Mouse (Mus musculus) embryonic facial prominence, embryonic 11.5 days (tissue): Measurements from ENCODE around the gene Ppp1ca. TPM values are rescaled to one million over a fixed set of nuclear protein-coding genes. Genes with fewer than 3 reads are reported as not detected.

Experiments used
- ATAC-seq: fragments of 200-750 bp; cut with Nextera tagmentation; replicated peaks from 2 replicates; pipeline ENCODE4 v1.8.0; 2017; ENCODE audit warnings: low read depth; ENCODE audit not compliant: insufficient number of reproducible peaks, low FRiP score, low TSS enrichment
- DNase-seq: peaks from one replicate; pipeline ENCODE4 v3.0.0-alpha.2; 2015; ENCODE audit warnings: low spot score
- H3K27ac ChIP-seq: fragments of 300-500 bp; sonication (generic); replicated peaks from 2 replicates; pipeline ENCODE4 v1.5.1; 2014; ENCODE audit warnings: mild to moderate bottlenecking, low read depth, low read length, control low read depth
- H3K27me3 ChIP-seq: fragments of 300-500 bp; sonication (generic); 2 replicates; pipeline ENCODE4 v1.6.1; 2014; ENCODE audit warnings: mild to moderate bottlenecking, low read length, moderate library complexity, mixed read lengths; ENCODE audit not compliant: control insufficient read depth, insufficient read depth
- H3K36me3 ChIP-seq: fragments of 300-500 bp; sonication (generic); replicated peaks from 2 replicates; pipeline ENCODE4 v1.6.1; 2014; ENCODE audit warnings: low read depth, mild to moderate bottlenecking, low read length, moderate library complexity, mixed read lengths; ENCODE audit not compliant: control insufficient read depth, insufficient read depth
- H3K4me1 ChIP-seq: fragments of 300-500 bp; sonication (generic); 2 replicates; pipeline ENCODE4 v1.6.1; 2014; ENCODE audit warnings: low read length, mixed read lengths; ENCODE audit not compliant: control insufficient read depth, insufficient read depth
- H3K4me2 ChIP-seq: fragments of 300-500 bp; sonication (generic); 2 replicates; pipeline ENCODE4 v1.6.1; 2014; ENCODE audit warnings: low read depth, mild to moderate bottlenecking, control low read depth, low read length, moderate library complexity
- H3K4me3 ChIP-seq: fragments of 300-500 bp; sonication (generic); 2 replicates; pipeline ENCODE4 v1.5.1; 2014; ENCODE audit warnings: low read depth, low read length, control low read depth
- H3K9ac ChIP-seq: fragments of 300-500 bp; sonication (generic); replicated peaks from 2 replicates; pipeline ENCODE4 v1.6.1; 2014; ENCODE audit warnings: mild to moderate bottlenecking, control low read depth, low read length
- H3K9me3 ChIP-seq: fragments of 300-500 bp; sonication (generic); replicated peaks from 2 replicates; pipeline ENCODE4 v1.6.1; 2016; ENCODE audit warnings: mild to moderate bottlenecking, low read length, inconsistent platforms, mixed read lengths; ENCODE audit not compliant: control insufficient read depth
- WGBS: fragments of 180-500 bp; shearing (Covaris S2); extraction: QIAGEN DNeasy Blood & Tissue Kit; methylation state at CpG from one replicate; pipeline ENCODE4 v1.1.7; 2014; 5-methylcytosine and 5-hydroxymethylcytosine counted together
- polyA plus RNA-seq: library from polyadenylated mRNA; unstranded; fragments of >200 nt; fragmentation: Nextera tagmentation; extraction: Ambion mirVana; gene quantifications from 2 replicates; pipeline ENCODE4 v1.2.1, GENCODE M21; 2014

Gene Ppp1ca
- polyA plus RNA-seq, 1 experiment from 2014 or later, result 955 TPM

GRCm38 (mm10) chr19:4183689-4184088 lies 8.2 kb upstream of the Ppp1ca start:
- WGBS, result 64% methylated on average over 2 of the region's 2 CpGs
- H3K4me3 ChIP-seq, result no peak overlapping the region
- no peak for ATAC-seq

GRCm38 (mm10) chr19:4184976-4185975 lies 6.6 kb upstream of the Ppp1ca start:
- Histone ChIP-seq H3K4me3 (no peak overlapping the region), H3K4me1 (no peaks in the 10 kb centered on the region), H3K9ac (no peak overlapping the region), H3K27me3 (no peaks in the 10 kb centered on the region), H3K27ac (no peak overlapping the region), H3K9me3 (no peaks in the 10 kb centered on the region), H3K36me3 (no peaks in the 10 kb centered on the region), H3K4me2 (no peak overlapping the region)
- WGBS, result 54% methylated on average over 15 of the region's 15 CpGs
- no peak for ATAC-seq
- DNase-seq, result no peak

More at GRCm38 (mm10) chr19:4183689-4184088, 8.2 kb upstream of the Ppp1ca start:
- DNase-seq, result no peak
- Histone ChIP-seq H3K36me3 (no peaks in the 10 kb centered on the region), H3K9ac (no peak overlapping the region), H3K27ac (no peak overlapping the region), H3K27me3 (no peaks in the 10 kb centered on the region), H3K4me2 (no peak overlapping the region), H3K9me3 (no peaks in the 10 kb centered on the region), H3K4me1 (no peaks in the 10 kb centered on the region)

- Histone ChIP-seq H3K36me3 (no peaks in the 10 kb centered on the region), H3K27me3 (no peaks in the 10 kb centered on the region), H3K9me3 (no peaks in the 10 kb centered on the region), H3K4me3 (no peak overlapping the region), H3K4me1 (no peaks in the 10 kb centered on the region), H3K27ac (no peak overlapping the region), H3K4me2 (no peak overlapping the region), H3K9ac (no peak overlapping the region)
- ATAC-seq (no peak), DNase-seq (no peak)
- WGBS, result 63% methylated on average over 3 of the region's 3 CpGs
Observed at GRCm38 (mm10) chr19:4187303-4187702, 4.6 kb upstream of the Ppp1ca start.

DNA sequence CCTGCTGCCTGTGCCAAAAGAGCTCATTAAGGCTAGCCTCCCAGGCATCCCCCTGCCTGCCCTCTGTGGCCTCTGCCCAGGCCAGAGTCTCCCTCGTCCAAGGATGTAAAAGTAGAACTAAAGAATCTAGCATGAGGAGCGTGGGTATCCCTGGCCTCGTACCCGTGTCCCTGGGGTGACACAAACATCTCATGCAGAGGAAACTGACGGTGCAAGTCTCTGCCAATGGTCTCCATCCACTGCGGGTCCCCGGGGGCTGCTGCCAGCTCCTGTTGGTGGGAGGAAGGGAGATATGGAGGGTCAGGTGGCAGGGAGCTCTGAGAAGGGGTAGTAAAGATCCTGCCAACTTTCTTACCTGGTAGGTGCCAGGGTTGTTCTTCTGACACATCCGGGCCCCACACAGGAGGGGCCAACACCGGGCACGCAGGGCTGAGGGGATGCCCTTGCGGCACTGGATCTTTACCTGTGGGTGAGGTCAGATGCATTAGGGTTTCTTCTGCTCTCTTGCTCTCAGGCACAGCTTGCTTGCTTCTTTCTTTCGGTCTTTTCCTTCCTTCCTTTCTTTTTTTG lies 2.7 kb upstream of the Ppp1ca start:
- Histone ChIP-seq H3K27ac (no peak overlapping the region), H3K9me3 (no peaks in the 10 kb centered on the region), H3K36me3 (no peaks in the 10 kb centered on the region), H3K4me2 (no peak overlapping the region), H3K4me3 (no peak overlapping the region), H3K9ac (no peak overlapping the region), H3K4me1 (peaks cover 3% of the 10 kb centered on the region), H3K27me3 (no peaks in the 10 kb centered on the region)
- WGBS, result 79% methylated on average over 10 of the region's 12 CpGs
- no peak for ATAC-seq
- DNase-seq, result no peak

DNA sequence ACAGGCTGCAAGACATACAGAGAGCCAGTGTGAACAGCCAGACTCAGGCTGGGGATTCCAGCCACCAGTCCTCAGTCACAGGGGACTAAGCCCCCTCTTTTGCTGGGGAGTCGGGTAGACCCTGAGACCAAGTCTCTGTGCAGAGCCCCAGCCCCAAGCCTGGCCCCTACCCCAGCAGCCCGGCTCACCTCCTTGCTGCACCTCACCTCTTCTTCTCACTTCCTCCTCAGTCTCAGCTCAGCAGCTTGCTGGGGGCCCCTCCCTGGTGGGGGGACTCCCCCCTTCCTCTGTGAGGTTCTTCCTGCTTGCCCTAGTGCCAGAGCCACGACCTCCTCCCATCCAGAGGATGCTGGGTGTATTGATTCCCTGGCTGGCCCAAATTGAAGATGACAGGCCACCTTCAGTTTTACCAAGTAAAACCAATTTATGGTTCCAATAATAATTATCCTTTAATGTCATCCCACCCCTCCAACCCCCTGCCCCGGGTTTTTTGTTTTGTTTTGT lies 982 bp upstream of the Ppp1ca start, which contains the start of gene Tbc1d10c:
TSS of gene Tbc1d10c (minus strand) at position 454 of the 504 bp plus-strand sequence.
- no peak for ATAC-seq
- Histone ChIP-seq H3K27me3 (no peaks in the 10 kb centered on the region), H3K36me3 (peaks cover 13% of the 10 kb centered on the region), H3K9ac (peak within 1 kb of the TSS; percentile 96), H3K4me3 (peak within 1 kb of the TSS; percentile 97), H3K9me3 (no peaks in the 10 kb centered on the region), H3K27ac (peak within 1 kb of the TSS; percentile 90), H3K4me2 (peak within 1 kb of the TSS; percentile 58), H3K4me1 (peaks cover 3% of the 10 kb centered on the region)
- 67% methylated on average over 4 of the region's 4 CpGs for WGBS
- no peak for DNase-seq

DNA sequence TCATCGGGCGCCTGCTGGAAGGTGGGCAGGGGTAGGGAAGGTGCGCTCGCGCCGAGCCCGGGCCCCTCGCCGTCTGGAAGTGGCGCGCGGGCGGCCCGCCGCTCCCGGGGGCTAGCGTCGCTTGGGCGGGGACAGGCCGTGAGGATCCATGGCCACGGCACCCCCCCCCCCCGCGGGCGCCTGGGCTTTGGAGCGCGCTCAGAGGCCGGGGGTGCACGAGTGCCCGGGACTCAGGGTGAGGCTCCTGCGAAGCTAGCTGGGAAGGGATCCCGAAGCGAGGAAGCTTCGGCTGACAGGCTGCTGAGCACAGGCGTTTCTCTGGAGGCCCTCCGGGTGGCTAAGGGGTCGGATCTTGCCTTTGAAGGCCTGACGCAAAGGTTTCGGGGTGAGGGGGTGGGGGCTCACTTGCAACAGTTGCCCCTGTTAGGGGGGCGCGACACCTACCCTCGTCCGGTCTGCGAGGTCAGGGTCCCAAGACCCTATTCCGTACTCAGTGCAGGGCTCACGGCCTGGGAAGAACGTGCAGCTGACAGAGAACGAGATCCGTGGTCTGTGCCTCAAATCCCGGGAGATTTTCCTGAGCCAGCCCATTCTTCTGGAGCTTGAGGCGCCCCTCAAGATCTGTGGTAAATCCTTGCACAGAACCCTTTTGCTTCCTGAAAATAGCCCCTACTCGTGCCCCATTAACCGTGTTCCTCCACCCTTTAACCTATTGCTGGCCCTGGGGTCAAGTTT lies 553 bp downstream of the Ppp1ca start:
- peak; percentile 45 for DNase-seq
- H3K27ac ChIP-seq, result peak overlapping the region; percentile 90
- peaks cover 6% of the 10 kb centered on the region for H3K4me1 ChIP-seq
- H3K4me2 ChIP-seq, result peak overlapping the region; percentile 58
- WGBS, result 0% methylated on average over 47 of the region's 52 CpGs
- no peaks in the 10 kb centered on the region for H3K27me3 ChIP-seq
- 0 out of 2 replicates have a peak, but pooled peaks have one; percentile 0 for ATAC-seq
- H3K36me3 ChIP-seq, result peaks cover 18% of the 10 kb centered on the region
- peak overlapping the region; percentile 96 for H3K9ac ChIP-seq
- H3K4me3 ChIP-seq, result peak overlapping the region; percentile 97
- no peaks in the 10 kb centered on the region for H3K9me3 ChIP-seq

- no peak overlapping the region for H3K27ac ChIP-seq
- no peaks in the 10 kb centered on the region for H3K9me3 ChIP-seq
- no peaks in the 10 kb centered on the region for H3K27me3 ChIP-seq
- peaks cover 6% of the 10 kb centered on the region for H3K4me1 ChIP-seq
- H3K9ac ChIP-seq, result peak overlapping the region; percentile 96
- peaks cover 18% of the 10 kb centered on the region for H3K36me3 ChIP-seq
- DNase-seq (no peak), ATAC-seq (no peak)
- peak overlapping the region; percentile 58 for H3K4me2 ChIP-seq
- 72% methylated on average over 6 of the region's 6 CpGs for WGBS
- peak overlapping the region; percentile 97 for H3K4me3 ChIP-seq
Observed at GRCm38 (mm10) chr19:4193129-4193528, 1.3 kb downstream of the Ppp1ca start.
